8 mouse cellular contexts compared by ENCODE assay signal in the genomic region with DNA sequence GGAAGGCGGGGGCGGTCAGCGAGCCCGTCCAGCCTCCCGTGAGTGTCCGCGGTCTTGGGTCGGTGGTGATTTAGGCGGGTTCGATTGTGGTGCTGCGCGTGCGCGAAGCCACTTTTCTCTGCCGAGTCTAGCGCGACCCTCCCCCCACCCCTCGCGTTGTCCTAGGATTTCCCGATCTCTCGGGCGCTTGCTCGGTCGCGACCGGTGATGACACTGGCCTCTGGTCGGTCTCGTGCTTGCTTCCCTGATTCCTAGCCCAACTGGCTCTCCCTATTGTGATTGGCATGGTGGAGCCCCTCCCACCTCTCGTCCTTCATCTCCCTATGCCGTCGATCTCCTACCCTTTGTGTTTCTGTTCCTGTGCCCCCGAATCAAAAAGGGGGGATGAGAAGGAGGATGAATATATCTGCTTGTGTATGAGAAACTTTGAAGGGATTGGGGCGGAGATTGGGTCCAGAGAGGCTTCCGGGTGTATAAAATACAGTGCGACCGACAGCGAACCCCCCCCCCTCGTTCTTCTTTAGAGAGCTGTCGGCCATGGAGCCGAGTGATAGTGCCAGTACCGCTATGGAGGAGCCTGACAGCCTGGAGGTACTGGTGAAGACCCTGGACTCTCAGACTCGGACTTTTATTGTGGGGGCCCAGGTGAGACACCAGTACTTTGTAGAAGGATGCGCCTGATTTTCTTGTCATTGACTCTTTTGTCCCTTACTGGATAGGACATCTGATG. TPM values are rescaled to one million over a fixed set of nuclear protein-coding genes. Genes with fewer than 3 reads are reported as not detected.
A peak's percentile ranks its signal among the peaks of the same experiment; 100 is the strongest.
DNase-seq lines count a peak whose midpoint lies in the region; ATAC-seq and TF ChIP-seq lines count a peak whose summit lies in the region.

No protein-coding gene starts in this region.

- peak overlapping the region; percentile 95 for H3K4me2 ChIP-seq in CH12.LX (ENCODE audit: insufficient read depth, low read depth, poor library complexity, severe bottlenecking)
- H3K4me2 ChIP-seq in limb, embryonic 15.5 days: peak overlapping the region; percentile 75
- H3K4me2 ChIP-seq in neural tube, embryonic 15.5 days: peak overlapping the region; percentile 89

- ATAC-seq in erythroblast, adult 5-6 weeks (replicated peaks; ENCODE audit: low FRiP score, poor library complexity, severe bottlenecking): peak; percentile 60
- peak; percentile 38 for ATAC-seq in limb, embryonic 15.5 days (ENCODE audit: insufficient number of reproducible peaks, low FRiP score, low TSS enrichment, low read depth)
- ATAC-seq in neural tube, embryonic 15.5 days (ENCODE audit: low FRiP score): peak; percentile 74

- H3K27me3 ChIP-seq in CH12.LX (replicated peaks): no peaks in the 10 kb centered on the region
- no peaks in the 10 kb centered on the region for H3K27me3 ChIP-seq in limb, embryonic 15.5 days
- no peaks in the 10 kb centered on the region for H3K27me3 ChIP-seq in neural tube, embryonic 15.5 days (replicated peaks)

- no peak for TF ChIP-seq CTCF in CH12.LX (conservative IDR thresholded peaks at IDR 0.05 in 1 of 2, IDR thresholded peaks at IDR 0.05 in 1 of 2; ENCODE audit: low read depth in 2 of 2, low read length in 2 of 2)

- no peak for TF ChIP-seq POLR2A in CH12.LX (IDR thresholded peaks at IDR 0.05; ENCODE audit: low read depth, low read length)

- peaks cover 0 to 19% of the 10 kb centered on the region in 2 experiments; a peak in 2 of 4 replicates for H3K4me1 ChIP-seq in CH12.LX (ENCODE audit: control insufficient read depth in 1 of 2, insufficient read depth in 2 of 2)
- peaks cover 14% of the 10 kb centered on the region for H3K4me1 ChIP-seq in limb, embryonic 15.5 days
- peaks cover 35% of the 10 kb centered on the region for H3K4me1 ChIP-seq in neural tube, embryonic 15.5 days

- H3K9me3 ChIP-seq in CH12.LX (replicated peaks; ENCODE audit: low read length): no peaks in the 10 kb centered on the region
- H3K9me3 ChIP-seq in limb, embryonic 15.5 days: no peaks in the 10 kb centered on the region
- no peaks in the 10 kb centered on the region for H3K9me3 ChIP-seq in neural tube, embryonic 15.5 days (replicated peaks)

- under 1% methylated on average over 43 of the region's 43 CpGs for WGBS in limb, embryonic 15.5 days
- WGBS in neural tube, embryonic 15.5 days: 1% methylated on average over 43 of the region's 43 CpGs

- peaks cover 47% of the 10 kb centered on the region for H3K79me2 ChIP-seq in CH12.LX (replicated peaks; ENCODE audit: control insufficient read depth, extremely low read depth, insufficient read depth, poor library complexity, severe bottlenecking)

- in situ Hi-C loops in CH12.LX (cut with MboI; ENCODE audit: low pct_ligation_motif_present, low pct_unique_long_range_greater_than_20kb, low sequenced_read_pairs): no loop called here

- no peak for TF ChIP-seq RAD21 in CH12.LX (IDR thresholded peaks at IDR 0.05; ENCODE audit: low read depth, low read length)

- TF ChIP-seq EP300 in CH12.LX (IDR thresholded peaks at IDR 0.05; ENCODE audit: low read length): no peak

- DNase-seq in embryo, embryonic 11 days: peak; percentile 87
- DNase-seq in embryo, embryonic 10 days (ENCODE audit: low spot score): no peak
- peak; percentile 65 for DNase-seq in CH12.LX (ENCODE audit: extremely low read depth)
- DNase-seq in thymus, postnatal 14 days: no peak
- no peak for DNase-seq in adrenal gland, adult (ENCODE audit: inconsistent age in 2 of 2, low spot score in 1 of 2)

- H3K9ac ChIP-seq in CH12.LX (ENCODE audit: insufficient read depth, low read depth): peak overlapping the region; percentile 80
- peak overlapping the region; percentile 50 for H3K9ac ChIP-seq in limb, embryonic 15.5 days
- peak overlapping the region; percentile 78 for H3K9ac ChIP-seq in neural tube, embryonic 15.5 days (replicated peaks)

- dilution Hi-C loops in CH12.LX (cut with MboI; ENCODE audit: extremely low pct_ligation_motif_present, extremely low pct_unique_long_range_greater_than_20kb, low sequenced_read_pairs): no loop called here

- H3K4me3 ChIP-seq in CH12.LX (replicated peaks in 1 of 3; ENCODE audit: low read depth in 2 of 3, low read length in 2 of 3, poor library complexity in 1 of 3): peak overlapping the region; percentile 83 to 95 (median 91)
- peak overlapping the region; percentile 75 for H3K4me3 ChIP-seq in limb, embryonic 15.5 days
- H3K4me3 ChIP-seq in neural tube, embryonic 15.5 days (replicated peaks): peak overlapping the region; percentile 73

- peak overlapping the region; percentile 74 for H3K27ac ChIP-seq in CH12.LX (ENCODE audit: insufficient read depth, low read depth)
- H3K27ac ChIP-seq in limb, embryonic 15.5 days: peak overlapping the region; percentile 97
- peak overlapping the region; percentile 98 for H3K27ac ChIP-seq in neural tube, embryonic 15.5 days (replicated peaks)

- peaks cover 26 to 46% of the 10 kb centered on the region in 2 experiments for H3K36me3 ChIP-seq in CH12.LX (replicated peaks in 1 of 2; ENCODE audit: control insufficient read depth in 1 of 2, insufficient read depth in 1 of 2, low read length in 1 of 2)
- peaks cover 26% of the 10 kb centered on the region for H3K36me3 ChIP-seq in limb, embryonic 15.5 days
- H3K36me3 ChIP-seq in neural tube, embryonic 15.5 days: peaks cover 26% of the 10 kb centered on the region

TF ChIP-seq in CH12.LX, 34 proteins besides CTCF, POLR2A, EP300 and RAD21:
- TF ChIP-seq MAX (IDR thresholded peaks at IDR 0.05; ENCODE audit: low read length) (peak; percentile 33), KAT2A (IDR thresholded peaks at IDR 0.05; ENCODE audit: insufficient replicate concordance, low read length) (no peak), CHD1 (IDR thresholded peaks at IDR 0.05; ENCODE audit: low read depth, low read length) (0 out of 2 replicates have a peak, but pooled peaks have one; percentile 69), BHLHE40 (IDR thresholded peaks at IDR 0.05; ENCODE audit: low read depth, low read length) (peak; percentile 50; the same call in 1 of the 2 replicates), POLR2AphosphoS2 (IDR thresholded peaks at IDR 0.05; ENCODE audit: low read depth, low read length) (0 out of 2 replicates have a peak, but pooled peaks have one; percentile 32), MYC (IDR thresholded peaks at IDR 0.05; ENCODE audit: low read depth, low read length) (0 out of 2 replicates have a peak, but pooled peaks have one; percentile 8), MAZ (IDR thresholded peaks at IDR 0.05; ENCODE audit: low read depth, low read length) (peak; percentile 68; the same call in 1 of the 2 replicates), NRF1 (IDR thresholded peaks at IDR 0.05; ENCODE audit: low read depth, low read length) (peak; percentile 83), MXI1 (IDR thresholded peaks at IDR 0.05; ENCODE audit: low read depth, low read length) (peak; percentile 16; the same call in 1 of the 2 replicates), UBTF (IDR thresholded peaks at IDR 0.05; ENCODE audit: low read depth, low read length) (no peak)

RNA-seq across cellular contexts. Expression of a gene that starts 0.8 kb away (rescaled TPM):
- 73.0 and 73.7 TPM in 2 replicates for total RNA-seq in CH12.LX (2012; rRNA removed)
- 21.7 and 26.0 TPM in 2 replicates for total RNA-seq in CH12.LX (2014; rRNA removed)
- 133 and 152 TPM in 2 replicates for polyA plus RNA-seq in CH12.LX (2012; ENCODE audit: insufficient read length, low read depth)
- total RNA-seq in erythroblast, adult 5-6 weeks (2015; ENCODE audit: low replicate concordance): 23.8 and 47.9 TPM in 2 replicates
- 48.1 and 71.4 TPM in 2 replicates for total RNA-seq in erythroblast, adult 5-6 weeks (2017; ENCODE audit: low replicate concordance)
- polyA plus RNA-seq in limb, embryonic 15.5 days (2015; fragmentation: Nextera tagmentation; extraction: Ambion mirVana): 49.6 and 51.8 TPM in 2 replicates
- 54.7 and 62.7 TPM in 2 replicates for polyA plus RNA-seq in neural tube, embryonic 15.5 days (2015; fragmentation: Nextera tagmentation; extraction: Ambion mirVana)

RNA-seq across cellular contexts. Expression of a gene that starts 3.9 kb away (rescaled TPM):
- 0.21 TPM in 1 of 2 replicates, not detected in the other for total RNA-seq in CH12.LX (2012; rRNA removed)
- total RNA-seq in CH12.LX (2014; rRNA removed): not detected in 2 replicates
- 0.39 and 0.41 TPM in 2 replicates for polyA plus RNA-seq in CH12.LX (2012; ENCODE audit: insufficient read length, low read depth)
- total RNA-seq in erythroblast, adult 5-6 weeks (2015; ENCODE audit: low replicate concordance): not detected in 2 replicates
- 0.94 TPM in 1 of 2 replicates, not detected in the other for total RNA-seq in erythroblast, adult 5-6 weeks (2017; ENCODE audit: low replicate concordance)
- 0.52 and 2.0 TPM in 2 replicates for polyA plus RNA-seq in limb, embryonic 15.5 days (2015; fragmentation: Nextera tagmentation; extraction: Ambion mirVana)
- 0.20 and 0.84 TPM in 2 replicates for polyA plus RNA-seq in neural tube, embryonic 15.5 days (2015; fragmentation: Nextera tagmentation; extraction: Ambion mirVana)

RNA-seq across cellular contexts. Expression of a gene that starts 9.6 kb away (rescaled TPM):
- total RNA-seq in CH12.LX (2012; rRNA removed) (15.6 and 17.0 TPM in 2 replicates), CH12.LX (2014; rRNA removed) (8.8 and 11.9 TPM in 2 replicates)
- 8.7 and 13.8 TPM in 2 replicates for polyA plus RNA-seq in CH12.LX (2012; ENCODE audit: insufficient read length, low read depth)
- total RNA-seq in erythroblast, adult 5-6 weeks (2015; ENCODE audit: low replicate concordance): 0.63 and 1.5 TPM in 2 replicates
- total RNA-seq in erythroblast, adult 5-6 weeks (2017; ENCODE audit: low replicate concordance): 2.6 and 2.8 TPM in 2 replicates
- polyA plus RNA-seq in limb, embryonic 15.5 days (2015; fragmentation: Nextera tagmentation; extraction: Ambion mirVana): 10.5 and 11.2 TPM in 2 replicates
- polyA plus RNA-seq in neural tube, embryonic 15.5 days (2015; fragmentation: Nextera tagmentation; extraction: Ambion mirVana): 9.5 and 10.6 TPM in 2 replicates

RNA-seq across cellular contexts. Expression of a gene that starts 13.9 kb away (rescaled TPM):
- total RNA-seq in CH12.LX (2012; rRNA removed) (130 and 143 TPM in 2 replicates), CH12.LX (2014; rRNA removed) (85.3 and 89.3 TPM in 2 replicates)
- 267 and 348 TPM in 2 replicates for polyA plus RNA-seq in CH12.LX (2012; ENCODE audit: insufficient read length, low read depth)
- 156 and 181 TPM in 2 replicates for total RNA-seq in erythroblast, adult 5-6 weeks (2015; ENCODE audit: low replicate concordance)
- total RNA-seq in erythroblast, adult 5-6 weeks (2017; ENCODE audit: low replicate concordance): 76.5 and 112 TPM in 2 replicates
- 293 and 297 TPM in 2 replicates for polyA plus RNA-seq in limb, embryonic 15.5 days (2015; fragmentation: Nextera tagmentation; extraction: Ambion mirVana)
- polyA plus RNA-seq in neural tube, embryonic 15.5 days (2015; fragmentation: Nextera tagmentation; extraction: Ambion mirVana): 312 and 350 TPM in 2 replicates

RNA-seq across cellular contexts. Expression of a gene that starts 14.5 kb away (rescaled TPM):
- 42.7 and 43.0 TPM in 2 replicates for total RNA-seq in CH12.LX (2012; rRNA removed)
- total RNA-seq in CH12.LX (2014; rRNA removed): 32.6 and 36.6 TPM in 2 replicates
- 32.5 and 33.6 TPM in 2 replicates for polyA plus RNA-seq in CH12.LX (2012; ENCODE audit: insufficient read length, low read depth)
- total RNA-seq in erythroblast, adult 5-6 weeks (2015; ENCODE audit: low replicate concordance): 10.9 and 14.8 TPM in 2 replicates
- total RNA-seq in erythroblast, adult 5-6 weeks (2017; ENCODE audit: low replicate concordance): 15.8 and 20.4 TPM in 2 replicates
- polyA plus RNA-seq in limb, embryonic 15.5 days (2015; fragmentation: Nextera tagmentation; extraction: Ambion mirVana): 16.8 and 17.4 TPM in 2 replicates
- polyA plus RNA-seq in neural tube, embryonic 15.5 days (2015; fragmentation: Nextera tagmentation; extraction: Ambion mirVana): 22.4 and 22.8 TPM in 2 replicates

Comparison
In these comparisons a context has a peak if more than half of its experiments do, and no peak if none do; other contexts are left out.
1. DNase-seq: peak in embryo, embryonic 11 days (single experiment) and CH12.LX (single experiment); none in embryo, embryonic 10 days (single experiment), thymus, postnatal 14 days (single experiment) and adrenal gland, adult (0 of 2).
2. Peak in every context shown above with its lines, with median percentiles within 50 percentile points of each other: H3K27ac ChIP-seq, H3K4me2 ChIP-seq, H3K4me3 ChIP-seq, H3K9ac ChIP-seq and ATAC-seq.